Mouse (Mus musculus) neural tube, embryonic 13.5 days (tissue): ENCODE measurements at regions not wholly inside any gene's neighbourhood (a gene's known extent, or its start where the extent isn't known, plus 50 kb on each side); places are given as distances from the start of the nearest gene placed in this dataset.
"Not testable (repeated sequence)": the region's sequence is repeated elsewhere in the genome, so short reads cannot be mapped to it uniquely, and the experiment has no call there.

ENCODE experiments used
- ATAC-seq: fragments of 200-750 bp; cut with Nextera tagmentation; 2 replicates; pipeline ENCODE4 v1.8.0; 2017; ENCODE audit warnings: low read depth, mild to moderate bottlenecking, moderate TSS enrichment, moderate library complexity
- H3K27ac ChIP-seq: fragments of 300-500 bp; sonication (generic); replicated peaks from 2 replicates; pipeline ENCODE4 v1.5.1; 2015; ENCODE audit warnings: moderate library complexity, mild to moderate bottlenecking, inconsistent platforms
- H3K27me3 ChIP-seq: fragments of 300-500 bp; sonication (generic); 2 replicates; pipeline ENCODE4 v1.6.1; 2015; ENCODE audit warnings: mild to moderate bottlenecking, inconsistent platforms
- H3K36me3 ChIP-seq: fragments of 300-500 bp; sonication (generic); 2 replicates; pipeline ENCODE4 v1.6.1; 2015; ENCODE audit warnings: mild to moderate bottlenecking, inconsistent platforms
- H3K4me1 ChIP-seq: fragments of 300-500 bp; sonication (generic); replicated peaks from 2 replicates; pipeline ENCODE4 v1.6.1; 2015; ENCODE audit warnings: inconsistent platforms
- H3K4me2 ChIP-seq: fragments of 300-500 bp; sonication (generic); 2 replicates; pipeline ENCODE4 v1.6.1; 2015; ENCODE audit warnings: inconsistent platforms, mild to moderate bottlenecking, moderate library complexity
- H3K4me3 ChIP-seq: fragments of 300-500 bp; sonication (generic); 2 replicates; pipeline ENCODE4 v1.5.1; 2015; ENCODE audit warnings: mild to moderate bottlenecking, inconsistent platforms
- H3K9ac ChIP-seq: fragments of 300-500 bp; sonication (generic); 2 replicates; pipeline ENCODE4 v1.6.1; 2015; ENCODE audit warnings: moderate library complexity, mild to moderate bottlenecking, inconsistent platforms
- H3K9me3 ChIP-seq: fragments of 300-500 bp; sonication (generic); 2 replicates; pipeline ENCODE4 v1.6.1; 2016; ENCODE audit warnings: inconsistent platforms
- WGBS: fragments of 180-500 bp; shearing (Covaris S2); methylation state at CpG from one replicate; pipeline ENCODE4 v1.1.7; 2015; 5-methylcytosine and 5-hydroxymethylcytosine counted together

GRCm38 (mm10) chr14:19327321-19327720 is 91.4 kb downstream of the Gm21738 start:
- Histone ChIP-seq H3K36me3 (no peaks in the 10 kb centered on the region), H3K27me3 (no peaks in the 10 kb centered on the region), H3K9ac (no peak overlapping the region), H3K27ac (no peak overlapping the region), H3K4me2 (no peak overlapping the region), H3K4me3 (no peak overlapping the region), H3K9me3 (peaks cover 59% of the 10 kb centered on the region), H3K4me1 (no peaks in the 10 kb centered on the region)
- ATAC-seq: no peak
- WGBS: 85% methylated on average over 6 of the region's 6 CpGs

GRCm38 (mm10) chr14:19311614-19312013 is 107.1 kb downstream of the Gm21738 start:
- 71% methylated on average over 21 of the region's 21 CpGs for WGBS

GRCm38 (mm10) chr14:19302859-19303258 is 115.9 kb downstream of the Gm21738 start:
- H3K4me2 ChIP-seq, H3K4me3 ChIP-seq, H3K36me3 ChIP-seq, H3K4me1 ChIP-seq, ATAC-seq, H3K27ac ChIP-seq, H3K9ac ChIP-seq, H3K27me3 ChIP-seq: not testable (repeated sequence)
- H3K9me3 ChIP-seq: peaks cover 14% of the 10 kb centered on the region; the same call in 1 of the 2 replicates
- 54% methylated on average over 4 of the region's 4 CpGs for WGBS

More at GRCm38 (mm10) chr14:19311614-19312013, 107.1 kb downstream of the Gm21738 start:
- no peaks in the 10 kb centered on the region for H3K4me1 ChIP-seq
- no peaks in the 10 kb centered on the region for H3K27me3 ChIP-seq
- peaks cover 19% of the 10 kb centered on the region for H3K9me3 ChIP-seq
- ATAC-seq: no peak
- no peak overlapping the region for H3K4me3 ChIP-seq
- H3K36me3 ChIP-seq: no peaks in the 10 kb centered on the region
- H3K9ac ChIP-seq: no peak overlapping the region
- no peak overlapping the region for H3K4me2 ChIP-seq
- H3K27ac ChIP-seq: no peak overlapping the region

GRCm38 (mm10) chr14:19279096-19279495 is 139.6 kb downstream of the Gm21738 start:
- Histone ChIP-seq H3K9ac (no peak overlapping the region), H3K4me1 (no peaks in the 10 kb centered on the region), H3K27ac (no peak overlapping the region), H3K27me3 (no peaks in the 10 kb centered on the region), H3K4me3 (no peak overlapping the region), H3K36me3 (no peaks in the 10 kb centered on the region), H3K4me2 (no peak overlapping the region), H3K9me3 (peaks cover 52% of the 10 kb centered on the region)
- WGBS: 100% methylated on average over 1 of the region's 1 CpGs
- ATAC-seq: no peak

- H3K27ac ChIP-seq: no peak overlapping the region
- H3K4me2 ChIP-seq: no peak overlapping the region
- ATAC-seq: no peak
- no peaks in the 10 kb centered on the region for H3K36me3 ChIP-seq
- H3K4me1 ChIP-seq: no peaks in the 10 kb centered on the region
- WGBS: 65% methylated on average over 4 of the region's 4 CpGs
- H3K27me3 ChIP-seq: no peaks in the 10 kb centered on the region
- H3K4me3 ChIP-seq: no peak overlapping the region
- peaks cover 57% of the 10 kb centered on the region for H3K9me3 ChIP-seq
- no peak overlapping the region for H3K9ac ChIP-seq
Measured at GRCm38 (mm10) chr14:19277777-19278385, 140.8 kb downstream of the Gm21738 start.
